Mouse (Mus musculus) midbrain, embryonic 15.5 days (tissue): ENCODE measurements around the gene Plscr3. TPM values are rescaled to one million over a fixed set of nuclear protein-coding genes. Genes with fewer than 3 reads are reported as not detected.

Experiments
- ATAC-seq: fragments of 200-750 bp; cut with Nextera tagmentation; replicated peaks from 2 replicates; pipeline ENCODE4 v1.8.0; 2017; ENCODE audit warnings: moderate TSS enrichment
- H3K27ac ChIP-seq: fragments of 300-500 bp; sonication (generic); 2 replicates; pipeline ENCODE4 v1.5.1; 2015; ENCODE audit warnings: mild to moderate bottlenecking, inconsistent platforms
- H3K27me3 ChIP-seq: fragments of 300-500 bp; sonication (generic); replicated peaks from 2 replicates; pipeline ENCODE4 v1.6.1; 2015; ENCODE audit warnings: inconsistent platforms
- H3K36me3 ChIP-seq: fragments of 300-500 bp; sonication (generic); replicated peaks from 2 replicates; pipeline ENCODE4 v1.6.1; 2015; ENCODE audit warnings: inconsistent platforms
- H3K4me1 ChIP-seq: fragments of 300-500 bp; sonication (generic); 2 replicates; pipeline ENCODE4 v1.6.1; 2015; ENCODE audit warnings: inconsistent platforms
- H3K4me2 ChIP-seq: fragments of 300-500 bp; sonication (generic); 2 replicates; pipeline ENCODE4 v1.6.1; 2015; ENCODE audit warnings: inconsistent platforms, mild to moderate bottlenecking, moderate library complexity
- H3K4me3 ChIP-seq: fragments of 300-500 bp; sonication (generic); 2 replicates; pipeline ENCODE4 v1.5.1; 2015; ENCODE audit warnings: mild to moderate bottlenecking, inconsistent platforms
- H3K9ac ChIP-seq: fragments of 300-500 bp; sonication (generic); 2 replicates; pipeline ENCODE4 v1.6.1; 2015; ENCODE audit warnings: mild to moderate bottlenecking, inconsistent platforms
- H3K9me3 ChIP-seq: fragments of 300-500 bp; sonication (generic); 2 replicates; pipeline ENCODE4 v1.6.1; 2016; ENCODE audit warnings: inconsistent platforms
- WGBS: fragments of 180-500 bp; shearing (Covaris S2); methylation state at CpG from one replicate; pipeline ENCODE4 v1.1.7; 2015; ENCODE audit warnings: mixed read lengths; 5-methylcytosine and 5-hydroxymethylcytosine counted together
- polyA plus RNA-seq: library from polyadenylated mRNA; unstranded; fragments of >200 nt; fragmentation: Nextera tagmentation; extraction: Ambion mirVana; gene quantifications from 2 replicates; pipeline ENCODE4 v1.2.1, GENCODE M21; 2015

Gene Plscr3
- polyA plus RNA-seq, 1 experiment from 2014 or later: 52.3 TPM

DNA sequence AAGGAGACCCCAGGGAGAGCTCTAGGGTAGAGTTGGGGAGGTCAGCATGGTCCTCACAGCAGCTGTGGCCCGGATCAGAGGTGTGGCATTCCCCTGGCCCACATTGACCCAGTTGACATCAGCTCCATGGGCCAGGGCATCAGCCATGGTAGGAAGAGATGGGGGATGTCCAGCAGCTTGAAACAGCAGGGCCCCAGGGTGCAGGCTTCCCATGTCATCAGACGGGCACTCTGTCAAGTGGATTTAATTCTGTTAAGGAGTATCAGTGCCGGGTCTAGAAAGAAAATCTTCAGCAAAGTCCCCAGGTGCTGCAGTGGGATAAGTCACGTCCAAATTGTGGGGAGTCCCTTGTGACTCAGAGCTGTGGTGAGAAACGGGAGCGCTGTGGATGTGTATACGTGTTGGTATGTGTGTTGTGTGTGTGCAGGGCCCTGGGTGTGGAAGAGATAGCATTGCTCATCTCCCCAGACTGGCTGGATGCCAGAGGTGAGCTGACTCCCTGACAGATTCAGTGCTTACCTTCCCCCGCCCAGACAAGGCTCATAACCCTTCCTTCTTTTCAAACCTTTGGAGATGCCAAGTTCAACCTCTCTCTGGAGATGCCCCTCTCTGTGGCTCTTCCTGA is 37.5 kb downstream of the Plscr3 start:
- peaks cover 17% of the 10 kb centered on the region for H3K27me3 ChIP-seq
- no peaks in the 10 kb centered on the region for H3K36me3 ChIP-seq
- H3K9me3 ChIP-seq: no peaks in the 10 kb centered on the region
- H3K9ac ChIP-seq: no peak overlapping the region
- peaks cover 17% of the 10 kb centered on the region for H3K4me1 ChIP-seq
- 88% methylated on average over 8 of the region's 8 CpGs for WGBS
- no peak overlapping the region for H3K4me2 ChIP-seq
- no peak for ATAC-seq
- no peak overlapping the region for H3K27ac ChIP-seq
- no peak overlapping the region for H3K4me3 ChIP-seq

DNA sequence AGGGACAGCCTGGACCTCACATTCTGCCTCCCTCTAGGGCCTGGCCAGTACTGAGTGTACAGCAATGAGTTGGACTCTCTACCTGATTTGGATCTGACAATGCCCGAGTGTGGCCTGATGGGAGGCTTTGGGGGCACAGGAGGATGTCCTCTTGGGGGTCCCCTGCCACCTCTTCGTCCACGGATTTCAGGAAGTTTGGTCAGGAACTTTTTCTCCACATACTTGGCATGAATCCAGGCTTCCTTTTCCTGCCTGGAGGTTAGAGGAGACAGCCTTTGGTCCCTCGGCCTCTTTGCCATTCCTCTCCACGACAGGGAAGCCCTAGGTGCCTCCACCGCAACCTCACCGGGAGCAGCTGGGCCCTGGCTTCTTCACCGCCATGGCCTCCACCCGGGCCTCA is 38.1 kb downstream of the Plscr3 start:
- peaks cover 17% of the 10 kb centered on the region for H3K27me3 ChIP-seq
- no peak overlapping the region for H3K4me3 ChIP-seq
- no peaks in the 10 kb centered on the region for H3K9me3 ChIP-seq
- H3K36me3 ChIP-seq: no peaks in the 10 kb centered on the region
- WGBS: 78% methylated on average over 9 of the region's 9 CpGs
- no peak overlapping the region for H3K9ac ChIP-seq
- no peak overlapping the region for H3K27ac ChIP-seq
- peaks cover 17% of the 10 kb centered on the region for H3K4me1 ChIP-seq
- no peak overlapping the region for H3K4me2 ChIP-seq
- no peak for ATAC-seq

DNA sequence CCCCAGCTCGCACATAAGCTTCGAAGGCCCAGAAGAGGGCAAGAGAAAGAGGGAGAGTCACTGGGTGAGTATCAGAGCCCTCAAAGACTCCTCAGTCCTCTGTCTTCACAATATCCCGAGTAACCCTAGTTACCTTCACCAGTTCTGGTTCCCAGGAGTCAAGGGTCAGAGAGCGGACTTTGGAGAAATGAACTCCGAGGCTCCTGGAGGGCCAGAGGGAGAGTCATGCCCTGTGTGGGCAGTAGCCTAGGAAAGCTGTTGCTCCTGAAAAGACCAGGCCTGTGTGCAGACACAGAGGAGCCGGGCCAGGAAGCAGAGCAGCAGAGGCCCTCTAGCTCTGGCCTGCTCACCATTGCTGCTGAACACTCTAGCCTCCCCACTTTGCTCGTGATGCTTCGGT is 38.5 kb downstream of the Plscr3 start:
- no peak overlapping the region for H3K9ac ChIP-seq
- ATAC-seq: no peak
- H3K4me3 ChIP-seq: no peak overlapping the region
- no peak overlapping the region for H3K27ac ChIP-seq
- no peaks in the 10 kb centered on the region for H3K9me3 ChIP-seq
- 88% methylated on average over 8 of the region's 8 CpGs for WGBS
- peaks cover 17% of the 10 kb centered on the region for H3K27me3 ChIP-seq
- H3K36me3 ChIP-seq: no peaks in the 10 kb centered on the region
- peaks cover 17% of the 10 kb centered on the region for H3K4me1 ChIP-seq
- H3K4me2 ChIP-seq: no peak overlapping the region

DNA sequence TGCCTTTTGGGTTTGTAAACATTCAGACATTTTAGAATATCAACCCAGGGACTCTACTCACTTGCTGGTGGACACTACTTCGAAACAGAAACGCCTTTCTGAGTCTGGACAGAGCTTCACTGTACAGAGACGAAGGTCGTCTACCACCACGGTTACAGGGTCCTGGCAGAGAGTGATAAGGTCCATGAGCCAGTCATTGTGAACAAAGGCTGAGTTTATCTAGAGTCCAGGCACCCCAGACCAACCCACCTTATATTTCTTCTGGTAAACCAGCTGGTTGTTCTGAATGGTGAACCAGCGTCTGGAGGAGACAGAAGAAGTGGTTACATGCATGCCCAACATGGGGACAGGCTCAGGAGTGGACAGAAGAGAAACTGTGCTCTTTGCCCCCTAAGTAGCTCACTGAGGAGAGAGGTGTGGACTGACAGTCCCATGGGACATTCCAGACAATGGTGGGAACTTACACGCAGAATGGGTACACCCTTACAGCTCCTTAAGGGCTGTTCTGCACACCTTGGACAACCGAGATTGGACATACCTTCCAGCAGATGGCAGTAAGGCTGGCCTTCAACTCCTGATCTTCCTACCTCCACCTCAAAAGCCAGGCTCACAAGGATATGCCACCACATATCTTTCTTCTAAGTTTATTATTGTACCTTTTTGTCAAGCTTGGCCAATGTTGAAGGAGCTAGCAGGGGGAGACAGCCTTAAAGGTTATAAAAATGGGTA is 40.9 kb downstream of the Plscr3 start:
- H3K4me1 ChIP-seq: no peaks in the 10 kb centered on the region
- H3K36me3 ChIP-seq: no peaks in the 10 kb centered on the region
- H3K9ac ChIP-seq: no peak overlapping the region
- no peaks in the 10 kb centered on the region for H3K9me3 ChIP-seq
- ATAC-seq: no peak
- no peak overlapping the region for H3K4me3 ChIP-seq
- WGBS: 78% methylated on average over 8 of the region's 8 CpGs
- no peak overlapping the region for H3K4me2 ChIP-seq
- 0 out of 2 replicates have a peak, but pooled peaks cover 3% of the 10 kb centered on the region for H3K27me3 ChIP-seq
- no peak overlapping the region for H3K27ac ChIP-seq

DNA sequence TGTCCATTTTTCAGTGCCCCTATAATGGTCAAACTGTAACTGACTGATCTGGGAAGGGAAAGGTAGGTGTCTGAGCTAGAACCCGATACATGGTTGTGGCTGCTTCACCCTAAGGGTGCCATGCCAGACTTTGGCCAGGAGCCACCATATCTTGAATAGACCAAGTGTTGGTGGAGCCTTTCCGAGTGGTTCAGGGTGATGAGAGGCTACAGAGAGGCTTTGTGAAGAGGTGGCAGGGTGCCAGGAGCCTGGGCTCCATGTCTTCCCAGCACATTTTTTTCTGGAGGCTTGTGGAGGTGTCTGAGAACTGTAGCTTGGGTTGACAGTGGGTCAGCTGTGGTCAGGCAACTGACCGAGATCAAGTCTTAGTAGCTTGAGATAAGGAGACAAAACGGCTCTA is 45.3 kb downstream of the Plscr3 start:
- no peak for ATAC-seq
- Histone ChIP-seq H3K4me1 (no peaks in the 10 kb centered on the region), H3K4me2 (no peak overlapping the region), H3K27me3 (no peaks in the 10 kb centered on the region), H3K36me3 (no peaks in the 10 kb centered on the region), H3K9ac (no peak overlapping the region), H3K4me3 (no peak overlapping the region), H3K9me3 (no peaks in the 10 kb centered on the region), H3K27ac (no peak overlapping the region)
- WGBS: 78% methylated on average over 4 of the region's 4 CpGs

DNA sequence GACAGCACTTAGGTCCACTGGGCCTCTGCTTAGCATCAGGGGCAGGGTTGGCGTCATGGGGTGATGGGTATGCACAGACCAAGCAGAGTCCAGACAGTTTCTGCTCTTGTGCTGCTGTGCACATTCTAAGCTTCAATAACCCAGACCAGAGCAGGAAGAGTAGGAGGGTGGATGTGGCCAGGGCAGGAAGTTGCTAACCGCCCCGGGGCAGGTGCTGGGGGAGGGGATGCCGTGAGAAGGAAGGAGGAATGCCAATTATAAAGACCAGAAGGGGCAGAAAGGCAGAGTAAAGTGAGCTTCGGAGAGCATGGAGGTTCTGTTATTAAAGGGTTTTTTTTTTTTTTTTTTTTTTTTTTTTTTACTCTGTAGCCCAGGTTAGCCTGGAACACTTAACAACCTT is 48.5 kb downstream of the Plscr3 start:
- Histone ChIP-seq H3K27me3 (no peaks in the 10 kb centered on the region), H3K27ac (no peak overlapping the region), H3K9ac (no peak overlapping the region), H3K4me2 (no peak overlapping the region), H3K4me1 (peaks cover 16% of the 10 kb centered on the region), H3K9me3 (no peaks in the 10 kb centered on the region), H3K36me3 (no peaks in the 10 kb centered on the region), H3K4me3 (no peak overlapping the region)
- ATAC-seq: no peak
- WGBS: 83% methylated on average over 5 of the region's 5 CpGs

DNA sequence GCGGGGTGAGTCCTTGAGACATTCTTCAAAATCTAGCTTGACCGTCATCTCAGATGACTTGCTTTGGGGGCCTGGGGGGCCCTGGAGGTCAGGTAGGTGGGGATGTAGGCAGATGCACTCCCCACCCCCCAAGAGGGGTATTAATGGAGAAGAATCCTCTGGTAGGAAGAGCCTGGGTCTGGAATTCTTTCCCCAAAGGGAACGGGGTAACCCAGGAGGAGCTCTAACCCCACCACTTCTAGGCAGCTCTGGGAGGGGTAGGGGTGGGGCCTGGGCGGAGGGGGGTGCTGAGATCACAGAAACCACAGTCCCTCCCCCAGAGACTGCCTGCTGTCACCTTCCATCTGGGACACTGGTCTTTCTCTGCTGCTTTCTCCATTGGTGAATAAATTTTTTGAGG is 49.1 kb downstream of the Plscr3 start, which contains the start of gene Acap1:
Gene Acap1 (minus strand): TSS at position 249 of the 400 bp plus-strand sequence.
- H3K4me1 ChIP-seq: peaks cover 19% of the 10 kb centered on the region
- no peaks in the 10 kb centered on the region for H3K9me3 ChIP-seq
- no peak for ATAC-seq
- H3K27ac ChIP-seq: no peak within 1 kb of the TSS
- H3K27me3 ChIP-seq: no peaks in the 10 kb centered on the region
- H3K36me3 ChIP-seq: no peaks in the 10 kb centered on the region
- no peak within 1 kb of the TSS for H3K9ac ChIP-seq
- H3K4me3 ChIP-seq: no peak within 1 kb of the TSS
- WGBS: 73% methylated on average over 4 of the region's 4 CpGs
- no peak within 1 kb of the TSS for H3K4me2 ChIP-seq

DNA sequence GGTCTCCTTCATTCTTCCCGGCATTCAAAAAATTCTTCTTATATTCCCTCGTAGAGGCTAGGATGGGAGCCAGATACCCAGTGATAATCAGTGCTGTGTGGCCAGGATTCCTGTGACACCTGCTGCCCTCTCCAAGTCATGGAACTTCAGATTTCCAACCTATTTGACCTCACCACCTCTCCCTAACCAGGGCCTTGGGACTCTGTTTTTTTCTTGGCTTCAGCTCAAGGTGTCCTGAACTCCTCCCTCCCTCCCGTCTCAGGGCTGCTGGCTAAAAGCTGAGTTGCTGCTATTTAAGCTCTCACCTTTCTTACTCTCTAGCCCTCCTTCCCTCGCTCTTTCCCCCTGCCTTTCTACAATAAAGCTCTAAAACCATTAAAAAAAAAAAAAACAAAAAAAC is 53.7 kb downstream of the Plscr3 start:
- peak overlapping the region; percentile 86 for H3K4me2 ChIP-seq
- no peak for ATAC-seq
- no peaks in the 10 kb centered on the region for H3K9me3 ChIP-seq
- H3K27ac ChIP-seq: peak overlapping the region; percentile 93
- H3K27me3 ChIP-seq: no peaks in the 10 kb centered on the region
- peaks cover 9% of the 10 kb centered on the region; the same call in 1 of the 2 replicates for H3K36me3 ChIP-seq
- H3K4me1 ChIP-seq: peaks cover 34% of the 10 kb centered on the region
- H3K9ac ChIP-seq: peak overlapping the region; percentile 84
- 27% methylated on average over 4 of the region's 4 CpGs for WGBS
- peak overlapping the region; percentile 92 for H3K4me3 ChIP-seq

DNA sequence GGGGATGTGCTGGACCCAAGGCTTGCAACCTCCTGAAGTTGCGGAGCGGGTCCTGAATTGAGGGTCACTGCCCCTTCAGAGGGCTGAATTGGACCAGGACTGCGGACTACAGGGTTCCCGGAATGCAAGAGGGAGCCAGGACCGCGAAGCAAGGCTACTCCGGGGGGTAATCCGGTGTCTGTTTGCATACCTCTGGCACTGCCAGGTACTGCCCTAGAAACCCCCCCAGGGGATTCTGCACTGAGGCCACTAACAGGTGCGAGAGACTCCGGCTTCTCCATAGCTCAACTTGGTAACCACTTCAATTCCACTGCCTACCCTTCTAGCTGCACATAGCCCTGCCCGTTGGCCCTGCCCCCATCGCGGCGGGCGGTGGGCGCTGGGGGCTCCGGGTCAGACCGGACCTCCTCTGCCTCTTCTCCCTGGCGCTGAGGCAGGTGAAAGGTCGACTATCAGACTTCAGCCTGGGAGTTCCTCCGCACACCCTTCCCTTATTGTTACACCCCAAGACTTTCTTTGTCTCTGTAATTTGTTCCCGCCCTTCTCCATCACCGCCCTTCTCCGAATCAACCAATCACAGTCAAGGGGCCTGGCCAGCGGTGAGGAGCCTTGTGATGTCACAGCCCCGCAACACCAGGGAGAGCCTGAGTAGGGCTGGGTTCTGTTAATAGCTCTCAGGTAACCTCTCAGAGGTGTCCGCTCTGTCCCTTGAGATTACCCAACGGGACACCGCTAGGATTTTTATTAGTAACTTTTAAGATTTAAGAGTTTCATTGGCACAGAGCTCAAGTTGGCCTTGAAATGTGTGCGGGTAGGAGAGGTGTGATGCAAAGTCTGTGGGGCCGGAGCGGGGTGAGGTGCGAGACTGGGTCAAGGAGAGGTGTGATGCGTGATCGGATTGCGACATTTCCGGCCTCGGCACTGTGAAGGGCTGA is 54.6 kb downstream of the Plscr3 start, which contains the start of the genes 2810408A11Rik and Neurl4:
Gene 2810408A11Rik (minus strand): TSS at position 517 of the 935 bp plus-strand sequence.
Gene Neurl4 (plus strand): TSS at position 602 of the 935 bp plus-strand sequence.
- ATAC-seq: peak; percentile 96
- peak within 1 kb of the TSS; percentile 86 for H3K4me2 ChIP-seq
- peaks cover 34% of the 10 kb centered on the region for H3K4me1 ChIP-seq
- no peaks in the 10 kb centered on the region for H3K9me3 ChIP-seq
- under 1% methylated on average over 38 of the region's 38 CpGs for WGBS
- H3K9ac ChIP-seq: peak within 1 kb of the TSS; percentile 84
- peaks cover 15% of the 10 kb centered on the region for H3K36me3 ChIP-seq
- no peaks in the 10 kb centered on the region for H3K27me3 ChIP-seq
- peak within 1 kb of the TSS; percentile 92 for H3K4me3 ChIP-seq
- peak within 1 kb of the TSS; percentile 93 for H3K27ac ChIP-seq

DNA sequence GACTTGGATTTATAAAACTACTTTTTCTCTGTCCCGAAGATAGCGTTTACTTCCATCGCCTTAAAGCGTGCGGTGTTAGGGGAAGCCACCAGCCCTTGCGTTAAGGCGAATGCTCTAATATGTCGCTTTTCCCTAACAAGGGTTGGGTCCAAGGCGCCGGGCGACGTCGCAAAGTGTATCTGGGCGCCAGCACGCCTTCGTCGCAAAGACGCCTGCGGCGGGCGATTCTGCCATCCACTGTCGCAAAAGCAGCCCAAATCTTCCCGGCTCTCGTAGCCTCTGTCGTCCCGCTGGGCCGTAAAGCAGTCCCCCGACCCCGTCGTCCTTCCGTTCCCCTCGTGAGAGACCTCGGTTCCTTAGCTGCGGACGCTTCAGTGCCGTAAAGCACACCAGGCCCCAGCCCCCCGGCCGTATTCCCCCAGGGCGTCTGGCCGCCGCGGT is 55.2 kb downstream of the Plscr3 start:
- WGBS: under 1% methylated on average over 42 of the region's 42 CpGs
- ATAC-seq: peak; percentile 81

More for the DNA sequence above, 55.2 kb downstream of the Plscr3 start:
- Histone ChIP-seq H3K4me2 (peak overlapping the region; percentile 86), H3K9me3 (no peaks in the 10 kb centered on the region), H3K4me1 (peaks cover 34% of the 10 kb centered on the region), H3K36me3 (peaks cover 22% of the 10 kb centered on the region), H3K4me3 (peak overlapping the region; percentile 92), H3K27ac (peak overlapping the region; percentile 93), H3K9ac (peak overlapping the region; percentile 84), H3K27me3 (no peaks in the 10 kb centered on the region)
